Mouse (Mus musculus) lung, embryonic 16.5 days (tissue): Measurements from ENCODE around the gene D230025D16Rik. TPM values are rescaled to one million over a fixed set of nuclear protein-coding genes. Genes with fewer than 3 reads are reported as not detected.
A peak's percentile ranks its signal among the peaks of the same experiment; 100 is the strongest.

Experiments used
- ATAC-seq: fragments of 200-750 bp; cut with Nextera tagmentation; 2 replicates; pipeline ENCODE4 v1.8.0; 2017; ENCODE audit warnings: low read depth, mild to moderate bottlenecking, moderate library complexity
- H3K27ac ChIP-seq: fragments of 300-500 bp; sonication (generic); 2 replicates; pipeline ENCODE4 v1.5.1; 2014; ENCODE audit warnings: mild to moderate bottlenecking, control low read depth, low read length
- H3K27me3 ChIP-seq: fragments of 300-500 bp; sonication (generic); 2 replicates; pipeline ENCODE4 v1.6.1; 2014; ENCODE audit warnings: low read depth, low read length, mixed read lengths; ENCODE audit not compliant: control insufficient read depth, insufficient read depth
- H3K36me3 ChIP-seq: fragments of 300-500 bp; sonication (generic); 2 replicates; pipeline ENCODE4 v1.6.1; 2014; ENCODE audit warnings: low read length; ENCODE audit not compliant: control insufficient read depth, insufficient read depth
- H3K4me1 ChIP-seq: fragments of 300-500 bp; sonication (generic); replicated peaks from 2 replicates; pipeline ENCODE4 v1.6.1; 2014; ENCODE audit warnings: low read length, mixed read lengths; ENCODE audit not compliant: control insufficient read depth, insufficient read depth
- H3K4me2 ChIP-seq: fragments of 300-500 bp; sonication (generic); 2 replicates; pipeline ENCODE4 v1.6.1; 2014; ENCODE audit warnings: low read depth, low read length, control low read depth
- H3K4me3 ChIP-seq: fragments of 300-500 bp; sonication (generic); 2 replicates; pipeline ENCODE4 v1.5.1; 2014; ENCODE audit warnings: mild to moderate bottlenecking, low read length, control low read depth
- H3K9ac ChIP-seq: fragments of 300-500 bp; sonication (generic); 2 replicates; pipeline ENCODE4 v1.6.1; 2014; ENCODE audit warnings: low read length, control low read depth
- H3K9me3 ChIP-seq: fragments of 300-500 bp; sonication (generic); 2 replicates; pipeline ENCODE4 v1.6.1; 2016; ENCODE audit warnings: low read length; ENCODE audit not compliant: control insufficient read depth
- WGBS: fragments of 180-500 bp; shearing (Covaris S2); extraction: QIAGEN DNeasy Blood & Tissue Kit; methylation state at CpG from one replicate; pipeline ENCODE4 v1.1.7; 2014; 5-methylcytosine and 5-hydroxymethylcytosine counted together
- polyA plus RNA-seq: library from polyadenylated mRNA; unstranded; fragments of >200 nt; fragmentation: Nextera tagmentation; extraction: Ambion mirVana; gene quantifications from 2 replicates; pipeline ENCODE4 v1.2.1, GENCODE M21; 2015

The D230025D16Rik gene
- polyA plus RNA-seq, 1 experiment from 2014 or later = 48.8 TPM

- Histone ChIP-seq H3K36me3 (peaks cover 24% of the 10 kb centered on the region), H3K4me3 (peak overlapping the region; percentile 69), H3K9ac (peak overlapping the region; percentile 73), H3K27ac (peak overlapping the region; percentile 92), H3K9me3 (no peaks in the 10 kb centered on the region), H3K27me3 (peaks cover 19% of the 10 kb centered on the region), H3K4me1 (peaks cover 17% of the 10 kb centered on the region), H3K4me2 (peak overlapping the region; percentile 94)
- peak; percentile 92 for ATAC-seq
- under 1% methylated on average over 72 of the region's 74 CpGs for WGBS
These were observed 29.4 kb downstream of the D230025D16Rik start for GRCm38 (mm10) chr8:105254152-105254965.

GRCm38 (mm10) chr8:105254966-105255350 lies 30.0 kb downstream of the D230025D16Rik start, which contains the start of gene B3gnt9:
Gene B3gnt9, minus strand, starts transcription at chr8:105255153.
- 2% methylated on average over 14 of the region's 14 CpGs for WGBS
- peak within 1 kb of the TSS; percentile 92 for H3K27ac ChIP-seq
- H3K4me3 ChIP-seq = peak within 1 kb of the TSS; percentile 69
- H3K9ac ChIP-seq = peak within 1 kb of the TSS; percentile 73
- H3K4me1 ChIP-seq = peaks cover 23% of the 10 kb centered on the region
- peaks cover 20% of the 10 kb centered on the region for H3K36me3 ChIP-seq
- peak; percentile 83 for ATAC-seq
- H3K27me3 ChIP-seq = peaks cover 23% of the 10 kb centered on the region
- no peaks in the 10 kb centered on the region for H3K9me3 ChIP-seq
- H3K4me2 ChIP-seq = peak within 1 kb of the TSS; percentile 94

- WGBS = 71% methylated on average over 7 of the region's 7 CpGs
These were observed 32.6 kb downstream of the D230025D16Rik start for GRCm38 (mm10) chr8:105257318-105258114.

GRCm38 (mm10) chr8:105258911-105259720 lies 34.2 kb downstream of the D230025D16Rik start:
- Histone ChIP-seq H3K9ac (peak overlapping the region; percentile 43), H3K36me3 (no peaks in the 10 kb centered on the region), H3K27me3 (peaks cover 33% of the 10 kb centered on the region), H3K4me2 (peak overlapping the region; percentile 87), H3K27ac (no peak overlapping the region), H3K4me1 (peaks cover 33% of the 10 kb centered on the region), H3K9me3 (peaks cover 4% of the 10 kb centered on the region; the same call in 1 of the 2 replicates), H3K4me3 (peak overlapping the region; percentile 49)
- ATAC-seq = no peak; the same call in 1 of the 2 replicates
- 5% methylated on average over 55 of the region's 55 CpGs for WGBS

More at GRCm38 (mm10) chr8:105257318-105258114, 32.6 kb downstream of the D230025D16Rik start:
- Histone ChIP-seq H3K4me1 (peaks cover 32% of the 10 kb centered on the region), H3K27me3 (peaks cover 33% of the 10 kb centered on the region), H3K9ac (no peak overlapping the region), H3K4me3 (no peak overlapping the region), H3K4me2 (no peak overlapping the region), H3K9me3 (peaks cover 4% of the 10 kb centered on the region; the same call in 1 of the 2 replicates), H3K36me3 (peaks cover 9% of the 10 kb centered on the region), H3K27ac (no peak overlapping the region)
- ATAC-seq = no peak

GRCm38 (mm10) chr8:105259721-105260320 lies 34.9 kb downstream of the D230025D16Rik start:
- peaks cover 33% of the 10 kb centered on the region for H3K4me1 ChIP-seq
- ATAC-seq = peak; percentile 39
- H3K4me2 ChIP-seq = peak overlapping the region; percentile 87
- no peaks in the 10 kb centered on the region for H3K36me3 ChIP-seq
- H3K4me3 ChIP-seq = peak overlapping the region; percentile 49
- 2% methylated on average over 30 of the region's 30 CpGs for WGBS
- peaks cover 33% of the 10 kb centered on the region for H3K27me3 ChIP-seq
- no peak overlapping the region for H3K27ac ChIP-seq
- peaks cover 4% of the 10 kb centered on the region; the same call in 1 of the 2 replicates for H3K9me3 ChIP-seq
- peak overlapping the region; percentile 43 for H3K9ac ChIP-seq

GRCm38 (mm10) chr8:105260371-105261099 lies 35.6 kb downstream of the D230025D16Rik start:
- Histone ChIP-seq H3K4me3 (no peak overlapping the region), H3K9ac (no peak overlapping the region), H3K36me3 (no peaks in the 10 kb centered on the region), H3K4me1 (peaks cover 33% of the 10 kb centered on the region), H3K27me3 (peaks cover 33% of the 10 kb centered on the region), H3K9me3 (peaks cover 4% of the 10 kb centered on the region; the same call in 1 of the 2 replicates), H3K4me2 (no peak overlapping the region), H3K27ac (peak overlapping the region; percentile 10; the same call in 1 of the 2 replicates)
- ATAC-seq = no peak
- 57% methylated on average over 7 of the region's 7 CpGs for WGBS

- H3K36me3 ChIP-seq = no peaks in the 10 kb centered on the region
- WGBS = 85% methylated on average over 12 of the region's 12 CpGs
- no peak overlapping the region for H3K9ac ChIP-seq
- no peak overlapping the region for H3K4me2 ChIP-seq
- no peak overlapping the region for H3K4me3 ChIP-seq
- ATAC-seq = no peak
- H3K27ac ChIP-seq = no peak overlapping the region
- H3K27me3 ChIP-seq = peaks cover 33% of the 10 kb centered on the region
- peaks cover 33% of the 10 kb centered on the region for H3K4me1 ChIP-seq
- H3K9me3 ChIP-seq = peaks cover 4% of the 10 kb centered on the region; the same call in 1 of the 2 replicates
These were observed 36.5 kb downstream of the D230025D16Rik start for GRCm38 (mm10) chr8:105261326-105261980.
